Mouse (Mus musculus): ENCODE data around the gene Rpl24.

DNA sequence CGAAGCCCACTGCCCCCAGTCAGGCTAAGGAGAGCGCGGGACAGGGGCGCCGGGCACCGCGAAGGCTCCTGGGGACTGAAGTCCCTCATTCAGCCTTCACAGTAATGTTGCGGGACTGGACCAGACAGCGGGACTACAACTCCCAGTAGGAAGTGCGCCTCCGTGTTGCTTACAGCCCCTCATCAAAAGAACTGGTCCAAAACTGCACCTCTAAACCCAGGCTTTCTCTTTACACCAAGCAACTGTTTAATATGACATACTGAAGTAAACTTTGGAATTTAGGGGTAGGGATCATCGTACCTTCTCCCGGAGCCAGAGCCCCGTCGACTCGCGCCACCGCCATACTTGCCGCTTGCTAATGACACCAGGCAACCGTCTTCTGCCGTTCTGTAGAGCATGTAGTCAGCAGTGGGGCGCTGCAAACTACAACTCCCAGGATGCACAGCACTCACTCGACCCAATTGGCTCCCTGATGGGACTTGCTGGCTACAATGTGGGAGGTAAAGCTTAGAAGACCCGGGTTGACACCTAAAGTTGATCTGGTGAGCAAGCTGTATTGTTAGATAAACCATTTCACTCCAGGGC lies 31.5 kb upstream of the Rpl24 start, which contains the start of gene Cep97:
- TF ChIP-seq POLR2A (IDR thresholded peaks at IDR 0.05; ENCODE audit: borderline replicate concordance, control insufficient read depth, low read depth, low read length) (peak; percentile 58; the same call in 1 of the 2 replicates), CTCF (IDR thresholded peaks at IDR 0.05; ENCODE audit: control insufficient read depth, insufficient read depth, low read length) (no peak)

All from bone marrow, adult 2 months (tissue).